Mouse (Mus musculus) lung, embryonic 16.5 days (tissue): Measurements from ENCODE around the gene A430078G23Rik. TPM values are rescaled to one million over a fixed set of nuclear protein-coding genes. Genes with fewer than 3 reads are reported as not detected.

Experiments used
- ATAC-seq: fragments of 200-750 bp; cut with Nextera tagmentation; 2 replicates; pipeline ENCODE4 v1.8.0; 2017; ENCODE audit warnings: low read depth, mild to moderate bottlenecking, moderate library complexity
- H3K27ac ChIP-seq: fragments of 300-500 bp; sonication (generic); 2 replicates; pipeline ENCODE4 v1.5.1; 2014; ENCODE audit warnings: mild to moderate bottlenecking, control low read depth, low read length
- H3K27me3 ChIP-seq: fragments of 300-500 bp; sonication (generic); 2 replicates; pipeline ENCODE4 v1.6.1; 2014; ENCODE audit warnings: low read depth, low read length, mixed read lengths; ENCODE audit not compliant: control insufficient read depth, insufficient read depth
- H3K36me3 ChIP-seq: fragments of 300-500 bp; sonication (generic); 2 replicates; pipeline ENCODE4 v1.6.1; 2014; ENCODE audit warnings: low read length; ENCODE audit not compliant: control insufficient read depth, insufficient read depth
- H3K4me1 ChIP-seq: fragments of 300-500 bp; sonication (generic); replicated peaks from 2 replicates; pipeline ENCODE4 v1.6.1; 2014; ENCODE audit warnings: low read length, mixed read lengths; ENCODE audit not compliant: control insufficient read depth, insufficient read depth
- H3K4me2 ChIP-seq: fragments of 300-500 bp; sonication (generic); 2 replicates; pipeline ENCODE4 v1.6.1; 2014; ENCODE audit warnings: low read depth, low read length, control low read depth
- H3K4me3 ChIP-seq: fragments of 300-500 bp; sonication (generic); 2 replicates; pipeline ENCODE4 v1.5.1; 2014; ENCODE audit warnings: mild to moderate bottlenecking, low read length, control low read depth
- H3K9ac ChIP-seq: fragments of 300-500 bp; sonication (generic); 2 replicates; pipeline ENCODE4 v1.6.1; 2014; ENCODE audit warnings: low read length, control low read depth
- H3K9me3 ChIP-seq: fragments of 300-500 bp; sonication (generic); 2 replicates; pipeline ENCODE4 v1.6.1; 2016; ENCODE audit warnings: low read length; ENCODE audit not compliant: control insufficient read depth
- WGBS: fragments of 180-500 bp; shearing (Covaris S2); extraction: QIAGEN DNeasy Blood & Tissue Kit; methylation state at CpG from one replicate; pipeline ENCODE4 v1.1.7; 2014; 5-methylcytosine and 5-hydroxymethylcytosine counted together
- polyA plus RNA-seq: library from polyadenylated mRNA; unstranded; fragments of >200 nt; fragmentation: Nextera tagmentation; extraction: Ambion mirVana; gene quantifications from 2 replicates; pipeline ENCODE4 v1.2.1, GENCODE M21; 2015

The A430078G23Rik gene
- polyA plus RNA-seq, 1 experiment from 2014 or later, result 0.20 TPM

- Histone ChIP-seq H3K27ac (no peak within 1 kb of the TSS), H3K36me3 (no peaks in the 10 kb centered on the region), H3K27me3 (no peaks in the 10 kb centered on the region), H3K4me1 (peaks cover 14% of the 10 kb centered on the region), H3K4me3 (peak within 1 kb of the TSS; percentile 56), H3K9ac (peak within 1 kb of the TSS; percentile 70), H3K4me2 (peak within 1 kb of the TSS; percentile 58), H3K9me3 (no peaks in the 10 kb centered on the region)
- peak; percentile 99 for ATAC-seq
- WGBS, result 2% methylated on average over 44 of the region's 48 CpGs
Measured at GRCm38 (mm10) chr8:3392771-3393710, 39.8 kb downstream of the A430078G23Rik start, which contains the start of gene Arhgef18. Arhgef18 (plus strand) TSS chr8:3393006.

- no peak for ATAC-seq
- peak overlapping the region; percentile 9; the same call in 1 of the 2 replicates for H3K4me2 ChIP-seq
- H3K27me3 ChIP-seq, result no peaks in the 10 kb centered on the region
- WGBS, result 19% methylated on average over 6 of the region's 6 CpGs
- no peaks in the 10 kb centered on the region for H3K36me3 ChIP-seq
- H3K9me3 ChIP-seq, result no peaks in the 10 kb centered on the region
- no peak overlapping the region for H3K9ac ChIP-seq
- H3K4me1 ChIP-seq, result peaks cover 14% of the 10 kb centered on the region
- no peak overlapping the region for H3K4me3 ChIP-seq
- H3K27ac ChIP-seq, result no peak overlapping the region
Measured at GRCm38 (mm10) chr8:3394600-3394999, 41.4 kb downstream of the A430078G23Rik start.

GRCm38 (mm10) chr8:3395246-3395645 lies 42.0 kb downstream of the A430078G23Rik start:
- H3K27me3 ChIP-seq, result no peaks in the 10 kb centered on the region
- no peak overlapping the region for H3K4me3 ChIP-seq
- H3K4me2 ChIP-seq, result no peak overlapping the region
- peaks cover 14% of the 10 kb centered on the region for H3K4me1 ChIP-seq
- no peak overlapping the region for H3K9ac ChIP-seq
- no peaks in the 10 kb centered on the region for H3K9me3 ChIP-seq
- ATAC-seq, result no peak
- 38% methylated on average over 4 of the region's 4 CpGs for WGBS
- H3K36me3 ChIP-seq, result no peaks in the 10 kb centered on the region
- no peak overlapping the region for H3K27ac ChIP-seq

GRCm38 (mm10) chr8:3397597-3397996 lies 44.4 kb downstream of the A430078G23Rik start:
- Histone ChIP-seq H3K9ac (no peak overlapping the region), H3K4me2 (no peak overlapping the region), H3K9me3 (no peaks in the 10 kb centered on the region), H3K4me3 (no peak overlapping the region), H3K36me3 (no peaks in the 10 kb centered on the region), H3K4me1 (peaks cover 11% of the 10 kb centered on the region), H3K27ac (no peak overlapping the region), H3K27me3 (no peaks in the 10 kb centered on the region)
- WGBS, result 77% methylated on average over 3 of the region's 3 CpGs
- ATAC-seq, result no peak

GRCm38 (mm10) chr8:3400509-3400908 lies 47.3 kb downstream of the A430078G23Rik start:
- 61% methylated on average over 2 of the region's 2 CpGs for WGBS
- ATAC-seq, result no peak
- H3K36me3 ChIP-seq, result no peaks in the 10 kb centered on the region
- no peak overlapping the region for H3K27ac ChIP-seq
- no peak overlapping the region for H3K4me3 ChIP-seq
- H3K9me3 ChIP-seq, result no peaks in the 10 kb centered on the region
- H3K4me1 ChIP-seq, result no peaks in the 10 kb centered on the region
- no peak overlapping the region for H3K9ac ChIP-seq
- H3K27me3 ChIP-seq, result no peaks in the 10 kb centered on the region
- no peak overlapping the region for H3K4me2 ChIP-seq

- Histone ChIP-seq H3K27ac (no peak overlapping the region), H3K4me2 (no peak overlapping the region), H3K36me3 (no peaks in the 10 kb centered on the region), H3K9ac (no peak overlapping the region), H3K4me1 (no peaks in the 10 kb centered on the region), H3K4me3 (no peak overlapping the region), H3K9me3 (no peaks in the 10 kb centered on the region), H3K27me3 (no peaks in the 10 kb centered on the region)
- WGBS, result 67% methylated on average over 3 of the region's 3 CpGs
- no peak for ATAC-seq
Measured at GRCm38 (mm10) chr8:3407417-3407816, 54.2 kb downstream of the A430078G23Rik start.

GRCm38 (mm10) chr8:3411085-3411484 lies 57.9 kb downstream of the A430078G23Rik start:
- Histone ChIP-seq H3K27ac (no peak overlapping the region), H3K4me3 (no peak overlapping the region), H3K9me3 (no peaks in the 10 kb centered on the region), H3K36me3 (no peaks in the 10 kb centered on the region), H3K9ac (no peak overlapping the region), H3K27me3 (no peaks in the 10 kb centered on the region), H3K4me2 (no peak overlapping the region), H3K4me1 (no peaks in the 10 kb centered on the region)
- 73% methylated on average over 2 of the region's 2 CpGs for WGBS
- ATAC-seq, result no peak

GRCm38 (mm10) chr8:3411901-3412301 lies 58.7 kb downstream of the A430078G23Rik start:
- H3K4me1 ChIP-seq, result 0 out of 2 replicates have a peak, but pooled peaks cover under 1% of the 10 kb centered on the region
- H3K27ac ChIP-seq, result no peak overlapping the region
- no peaks in the 10 kb centered on the region for H3K27me3 ChIP-seq

GRCm38 (mm10) chr8:3412816-3413215 lies 59.6 kb downstream of the A430078G23Rik start:
- no peak for ATAC-seq
- 91% methylated on average over 1 of the region's 1 CpGs for WGBS
- H3K9ac ChIP-seq, result no peak overlapping the region
- no peaks in the 10 kb centered on the region for H3K9me3 ChIP-seq
- H3K4me2 ChIP-seq, result no peak overlapping the region
- H3K4me3 ChIP-seq, result no peak overlapping the region
- H3K4me1 ChIP-seq, result 0 out of 2 replicates have a peak, but pooled peaks cover 2% of the 10 kb centered on the region
- no peak overlapping the region for H3K27ac ChIP-seq
- no peaks in the 10 kb centered on the region for H3K36me3 ChIP-seq
- no peaks in the 10 kb centered on the region for H3K27me3 ChIP-seq

More at GRCm38 (mm10) chr8:3411901-3412301, 58.7 kb downstream of the A430078G23Rik start:
- ATAC-seq, result no peak
- Histone ChIP-seq H3K9ac (no peak overlapping the region), H3K4me3 (no peak overlapping the region), H3K4me2 (no peak overlapping the region), H3K9me3 (no peaks in the 10 kb centered on the region), H3K36me3 (no peaks in the 10 kb centered on the region)
- 73% methylated on average over 7 of the region's 7 CpGs for WGBS
